Mouse (Mus musculus): ENCODE results near the gene Slc16a11. TPM values are rescaled to one million over a fixed set of nuclear protein-coding genes. Genes with fewer than 3 reads are reported as not detected.

Slc16a11 gene
- polyA plus RNA-seq, 1 experiment from 2014 or later: 0.63 TPM

GRCm38 (mm10) chr11:70225798-70226601 is 13.4 kb downstream of the Slc16a11 start:
- Histone ChIP-seq H3K27me3 (ENCODE audit: insufficient read depth, low read length) (peaks cover 48% of the 10 kb centered on the region), H3K4me3 (ENCODE audit: low read depth, low read length) (peak overlapping the region; percentile 39), H3K4me1 (ENCODE audit: insufficient read depth) (peaks cover 14% of the 10 kb centered on the region; the same call in 1 of the 2 replicates), H3K36me3 (ENCODE audit: insufficient read depth) (0 out of 2 replicates have a peak, but pooled peaks cover 3% of the 10 kb centered on the region), H3K9me3 (ENCODE audit: low read depth, low read length) (no peaks in the 10 kb centered on the region), H3K9ac (peak overlapping the region; percentile 45), H3K27ac (ENCODE audit: low read depth) (peak overlapping the region; percentile 16), H3K4me2 (peak overlapping the region; percentile 63)
- no peak; the same call in 1 of the 2 replicates for TF ChIP-seq CTCF (IDR thresholded peaks at IDR 0.05; ENCODE audit: low read depth)
- WGBS: 18% methylated on average over 27 of the region's 27 CpGs
- ATAC-seq (ENCODE audit: insufficient read depth) (no peak), DNase-seq (no peak)

- Histone ChIP-seq H3K4me3 (ENCODE audit: low read depth, low read length) (peak overlapping the region; percentile 39), H3K9ac (peak overlapping the region; percentile 45), H3K36me3 (ENCODE audit: insufficient read depth) (0 out of 2 replicates have a peak, but pooled peaks cover 3% of the 10 kb centered on the region), H3K27me3 (ENCODE audit: insufficient read depth, low read length) (peaks cover 48% of the 10 kb centered on the region), H3K4me2 (peak overlapping the region; percentile 63), H3K9me3 (ENCODE audit: low read depth, low read length) (no peaks in the 10 kb centered on the region), H3K4me1 (ENCODE audit: insufficient read depth) (peaks cover 11% of the 10 kb centered on the region; the same call in 1 of the 2 replicates), H3K27ac (ENCODE audit: low read depth) (no peak overlapping the region)
- no peak for TF ChIP-seq CTCF (IDR thresholded peaks at IDR 0.05; ENCODE audit: low read depth)
- ATAC-seq (ENCODE audit: insufficient read depth) (no peak), DNase-seq (no peak)
- 8% methylated on average over 18 of the region's 18 CpGs for WGBS
Measured at GRCm38 (mm10) chr11:70226602-70226890, 14.0 kb downstream of the Slc16a11 start.

GRCm38 (mm10) chr11:70227126-70227525 is 14.6 kb downstream of the Slc16a11 start:
- 31% methylated on average over 5 of the region's 5 CpGs for WGBS
- H3K27ac ChIP-seq (ENCODE audit: low read depth): no peak overlapping the region
- DNase-seq (no peak), ATAC-seq (ENCODE audit: insufficient read depth) (no peak)
- peak overlapping the region; percentile 39 for H3K4me3 ChIP-seq (ENCODE audit: low read depth, low read length)
- H3K27me3 ChIP-seq (ENCODE audit: insufficient read depth, low read length): peaks cover 48% of the 10 kb centered on the region
- peak overlapping the region; percentile 45 for H3K9ac ChIP-seq
- no peak for TF ChIP-seq CTCF (IDR thresholded peaks at IDR 0.05; ENCODE audit: low read depth)
- no peaks in the 10 kb centered on the region for H3K9me3 ChIP-seq (ENCODE audit: low read depth, low read length)
- H3K4me1 ChIP-seq (ENCODE audit: insufficient read depth): peaks cover 6% of the 10 kb centered on the region; the same call in 1 of the 2 replicates
- H3K36me3 ChIP-seq (ENCODE audit: insufficient read depth): 0 out of 2 replicates have a peak, but pooled peaks cover 3% of the 10 kb centered on the region
- peak overlapping the region; percentile 63 for H3K4me2 ChIP-seq

- no peak for TF ChIP-seq CTCF (IDR thresholded peaks at IDR 0.05; ENCODE audit: low read depth)
- Histone ChIP-seq H3K36me3 (ENCODE audit: insufficient read depth) (0 out of 2 replicates have a peak, but pooled peaks cover 3% of the 10 kb centered on the region), H3K4me3 (ENCODE audit: low read depth, low read length) (peak overlapping the region; percentile 39), H3K4me2 (peak overlapping the region; percentile 63), H3K4me1 (ENCODE audit: insufficient read depth) (peaks cover 6% of the 10 kb centered on the region; the same call in 1 of the 2 replicates), H3K9ac (peak overlapping the region; percentile 50; the same call in 1 of the 2 replicates), H3K9me3 (ENCODE audit: low read depth, low read length) (no peaks in the 10 kb centered on the region), H3K27ac (ENCODE audit: low read depth) (peak overlapping the region; percentile 12; the same call in 1 of the 2 replicates), H3K27me3 (ENCODE audit: insufficient read depth, low read length) (peaks cover 48% of the 10 kb centered on the region)
- WGBS: 77% methylated on average over 4 of the region's 4 CpGs
- ATAC-seq (ENCODE audit: insufficient read depth) (no peak), DNase-seq (no peak)
Measured at GRCm38 (mm10) chr11:70227661-70228245, 15.2 kb downstream of the Slc16a11 start.

- Histone ChIP-seq H3K9me3 (ENCODE audit: low read depth, low read length) (no peaks in the 10 kb centered on the region), H3K4me1 (ENCODE audit: insufficient read depth) (peaks cover 6% of the 10 kb centered on the region), H3K9ac (peak overlapping the region; percentile 50), H3K27me3 (ENCODE audit: insufficient read depth, low read length) (peaks cover 48% of the 10 kb centered on the region), H3K27ac (ENCODE audit: low read depth) (peak overlapping the region; percentile 74), H3K36me3 (ENCODE audit: insufficient read depth) (0 out of 2 replicates have a peak, but pooled peaks cover 3% of the 10 kb centered on the region), H3K4me2 (peak overlapping the region; percentile 63), H3K4me3 (ENCODE audit: low read depth, low read length) (peak overlapping the region; percentile 39)
- under 1% methylated on average over 19 of the region's 19 CpGs for WGBS
- TF ChIP-seq CTCF (IDR thresholded peaks at IDR 0.05; ENCODE audit: low read depth): no peak
- DNase-seq (peak; percentile 94), ATAC-seq (ENCODE audit: insufficient read depth) (peak; percentile 57)
Measured at GRCm38 (mm10) chr11:70228828-70229227, 16.3 kb downstream of the Slc16a11 start.

- WGBS: 2% methylated on average over 39 of the region's 39 CpGs
Measured at GRCm38 (mm10) chr11:70229260-70230010, 16.9 kb downstream of the Slc16a11 start, which contains the start of gene Bcl6b. Gene Bcl6b, minus strand, starts transcription at chr11:70229798.

More at GRCm38 (mm10) chr11:70229260-70230010, 16.9 kb downstream of the Slc16a11 start, which contains the start of gene Bcl6b:
- peak within 1 kb of the TSS; percentile 50 for H3K9ac ChIP-seq
- no peaks in the 10 kb centered on the region for H3K9me3 ChIP-seq (ENCODE audit: low read depth, low read length)
- H3K36me3 ChIP-seq (ENCODE audit: insufficient read depth): 0 out of 2 replicates have a peak, but pooled peaks cover 3% of the 10 kb centered on the region
- no peak for ATAC-seq (ENCODE audit: insufficient read depth)
- TF ChIP-seq CTCF (IDR thresholded peaks at IDR 0.05; ENCODE audit: low read depth): no peak
- H3K4me3 ChIP-seq (ENCODE audit: low read depth, low read length): peak within 1 kb of the TSS; percentile 39
- peak; percentile 49 for DNase-seq
- peak within 1 kb of the TSS; percentile 74 for H3K27ac ChIP-seq (ENCODE audit: low read depth)
- peaks cover 48% of the 10 kb centered on the region for H3K27me3 ChIP-seq (ENCODE audit: insufficient read depth, low read length)
- H3K4me2 ChIP-seq: peak within 1 kb of the TSS; percentile 63
- H3K4me1 ChIP-seq (ENCODE audit: insufficient read depth): peaks cover 6% of the 10 kb centered on the region

Data from lung, embryonic 14.5 days (tissue).